Mouse (Mus musculus) MEL (cell line): ENCODE measurements around the gene Atg4b. TPM values are rescaled to one million over a fixed set of nuclear protein-coding genes. Genes with fewer than 3 reads are reported as not detected.
"Not testable (repeated sequence)": the region's sequence is repeated elsewhere in the genome, so short reads cannot be mapped to it uniquely, and the experiment has no call there.

Source experiments
- DNase-seq: peaks from one replicate; pipeline ENCODE4 v3.0.0; 2011; ENCODE audit warnings: low read depth, low spot score
- H3K27ac ChIP-seq: 2 replicates; pipeline ENCODE4 v1.5.1; 2012; ENCODE audit warnings: low read depth, mild to moderate bottlenecking, control low read depth, low read length, moderate library complexity; ENCODE audit not compliant: control insufficient read depth
- H3K27me3 ChIP-seq, 2 experiments: fragments of 150-350 bp in 1 of 2; sonication (generic) in 1 of 2; 2 replicates each; pipeline ENCODE4 v1.6.1; 2012; ENCODE audit warnings: low read length in 2 of 2, mild to moderate bottlenecking in 2 of 2, improper control_type of control experiment in 1 of 2, moderate library complexity in 1 of 2; ENCODE audit not compliant: insufficient read depth in 2 of 2, control insufficient read depth in 1 of 2
- H3K36me3 ChIP-seq, 2 experiments: 2 replicates each; pipeline ENCODE4 v1.6.1; 2012 to 2014; ENCODE audit warnings: low read length in 2 of 2, improper control_type of control experiment in 1 of 2, inconsistent platforms in 1 of 2, mild to moderate bottlenecking in 1 of 2; ENCODE audit not compliant: insufficient read depth in 2 of 2, control insufficient read depth in 1 of 2
- H3K4me1 ChIP-seq, 2 experiments: fragments of 150-350 bp in 1 of 2; sonication (generic) in 1 of 2; 2 replicates each; pipeline ENCODE4 v1.6.1; 2012; ENCODE audit warnings: low read length in 2 of 2, improper control_type of control experiment in 1 of 2, mild to moderate bottlenecking in 1 of 2; ENCODE audit not compliant: insufficient read depth in 2 of 2, control insufficient read depth in 1 of 2
- H3K4me3 ChIP-seq, 2 experiments: fragments of 150-350 bp in 1 of 2; sonication (generic) in 1 of 2; 2 replicates each; pipeline ENCODE4 v1.5.1; 2012; ENCODE audit warnings: low read depth in 2 of 2, low read length in 2 of 2, mild to moderate bottlenecking in 2 of 2, moderate library complexity in 2 of 2, control low read depth in 1 of 2, improper control_type of control experiment in 1 of 2; ENCODE audit not compliant: control insufficient read depth in 1 of 2, insufficient read depth in 1 of 2
- H3K79me2 ChIP-seq: 2 replicates; pipeline ENCODE4 v1.6.1; 2012; ENCODE audit warnings: mild to moderate bottlenecking, low read length, moderate library complexity; ENCODE audit not compliant: control insufficient read depth, poor library complexity, insufficient read depth
- H3K9ac ChIP-seq: 2 replicates; pipeline ENCODE4 v1.6.1; 2012; ENCODE audit warnings: low read depth, mild to moderate bottlenecking, control low read depth, low read length, moderate library complexity; ENCODE audit not compliant: control insufficient read depth, poor library complexity, severe bottlenecking
- H3K9me3 ChIP-seq: fragments of 150-350 bp; sonication (generic); replicated peaks from 2 replicates; pipeline ENCODE4 v1.6.1; 2012; ENCODE audit warnings: mild to moderate bottlenecking, low read length, improper control_type of control experiment, moderate library complexity; ENCODE audit not compliant: insufficient read depth
- polyA plus RNA-seq, 2 experiments: library from polyadenylated mRNA; stranded (reverse) in 1 of 2; unstranded in 1 of 2; fragments of >175 nt in 1 of 2; fragments of >200 nt in 1 of 2; gene quantifications; 2 replicates each; pipeline versions ENCODE4 v1.2.1 to v1.2.4; 2012; ENCODE audit warnings: low replicate concordance in 2 of 2, low read depth in 1 of 2; ENCODE audit not compliant: insufficient read length in 2 of 2, insufficient read depth in 1 of 2, missing spikeins in 1 of 2
- total RNA-seq: library from RNA; depleted of rRNA; stranded (reverse); fragments of 300-350 nt; gene quantifications from 2 replicates; pipeline ENCODE4 v1.2.3, GENCODE M21; 2012; rRNA removed

Atg4b gene
- total and polyA plus RNA-seq, 3 experiments = 57.9 to 121 TPM; not detected in 1

- not testable (repeated sequence) for H3K4me1 ChIP-seq, H3K9me3 ChIP-seq, DNase-seq, H3K27me3 ChIP-seq, H3K27ac ChIP-seq, H3K4me3 ChIP-seq, H3K79me2 ChIP-seq, H3K36me3 ChIP-seq, H3K9ac ChIP-seq
These were observed 87.3 kb downstream of the Atg4b start for GRCm38 (mm10) chr1:93838569-93838968.

Other genes with a start within 250 kb of the Atg4b start
- 10.8 and 12.0 TPM in 2 replicates for gene Farp2, start 239.4 kb upstream of the Atg4b start, total RNA-seq
- 1 to 10 TPM in 1 of 2 experiments, not detected in 1; 9.7 TPM for gene Farp2, start 239.4 kb upstream of the Atg4b start, polyA plus RNA-seq
- gene Stk25, start 92.8 kb upstream of the Atg4b start, total RNA-seq = 58.6 and 66.1 TPM in 2 replicates
- 100 to 1,000 TPM in 1 of 2 experiments, not detected in 1; 128 TPM for gene Stk25, start 92.8 kb upstream of the Atg4b start, polyA plus RNA-seq
- not detected in 2 replicates for gene Bok, start 65.8 kb upstream of the Atg4b start, total RNA-seq
- under 1 TPM in 1 of 2 experiments, not detected in 1; 0.17 TPM for gene Bok, start 65.8 kb upstream of the Atg4b start, polyA plus RNA-seq
- gene Thap4, start 3.4 kb downstream of the Atg4b start, total RNA-seq = 81.8 and 84.9 TPM in 2 replicates
- gene Thap4, start 3.4 kb downstream of the Atg4b start, polyA plus RNA-seq = 100 to 1,000 TPM in 1 of 2 experiments, not detected in 1; 117 TPM
- 402 and 454 TPM in 2 replicates for gene Dtymk, start 50.4 kb downstream of the Atg4b start, total RNA-seq
- 100 to 1,000 TPM; 193 to 391 TPM for gene Dtymk, start 50.4 kb downstream of the Atg4b start, polyA plus RNA-seq
- gene Ing5, start 52.5 kb downstream of the Atg4b start, total RNA-seq = 23.1 and 27.6 TPM in 2 replicates
- 10 to 100 TPM in 1 of 2 experiments, not detected in 1; 29.2 TPM for gene Ing5, start 52.5 kb downstream of the Atg4b start, polyA plus RNA-seq
- 14.4 TPM in 2 replicates for gene D2hgdh, start 73.4 kb downstream of the Atg4b start, total RNA-seq
- gene D2hgdh, start 73.4 kb downstream of the Atg4b start, polyA plus RNA-seq = 10 to 100 TPM in 1 of 2 experiments, not detected in 1; 19.2 TPM
- gene Gal3st2, start 109.8 kb downstream of the Atg4b start, total RNA-seq = not detected in 2 replicates
- gene Gal3st2, start 109.8 kb downstream of the Atg4b start, polyA plus RNA-seq = not detected
- gene Gal3st2b, start 166.8 kb downstream of the Atg4b start, total RNA-seq = 0.07 TPM in 1 of 2 replicates, not detected in the other
- under 1 TPM in 1 of 2 experiments, not detected in 1; 0.14 TPM for gene Gal3st2b, start 166.8 kb downstream of the Atg4b start, polyA plus RNA-seq
- gene Gal3st2c, start 239.0 kb downstream of the Atg4b start, total RNA-seq = under 0.01 TPM in 1 of 2 replicates, not detected in the other
- under 1 TPM in 1 of 2 experiments, not detected in 1; 0.06 TPM for gene Gal3st2c, start 239.0 kb downstream of the Atg4b start, polyA plus RNA-seq